Mouse (Mus musculus) E14TG2a.4 (cell line): ENCODE data around the gene C1rl.

Source experiments
- CTCF ChIP-seq: conservative IDR thresholded peaks from 2 replicates; pipeline ENCODE4 v1.5.1; 2014; ENCODE audit warnings: low read length
- NANOG ChIP-seq: IDR thresholded peaks from 2 replicates; pipeline ENCODE4 v1.6.1; 2014; ENCODE audit warnings: borderline replicate concordance, low read length, mixed read lengths

GRCm38 (mm10) chr6:124456243-124456642, 36.7 kb upstream of the C1rl start:
- TF ChIP-seq CTCF = no peak
- no peak for TF ChIP-seq NANOG
